ENCODE assay signal across 9 mouse cellular contexts in the genomic region with DNA sequence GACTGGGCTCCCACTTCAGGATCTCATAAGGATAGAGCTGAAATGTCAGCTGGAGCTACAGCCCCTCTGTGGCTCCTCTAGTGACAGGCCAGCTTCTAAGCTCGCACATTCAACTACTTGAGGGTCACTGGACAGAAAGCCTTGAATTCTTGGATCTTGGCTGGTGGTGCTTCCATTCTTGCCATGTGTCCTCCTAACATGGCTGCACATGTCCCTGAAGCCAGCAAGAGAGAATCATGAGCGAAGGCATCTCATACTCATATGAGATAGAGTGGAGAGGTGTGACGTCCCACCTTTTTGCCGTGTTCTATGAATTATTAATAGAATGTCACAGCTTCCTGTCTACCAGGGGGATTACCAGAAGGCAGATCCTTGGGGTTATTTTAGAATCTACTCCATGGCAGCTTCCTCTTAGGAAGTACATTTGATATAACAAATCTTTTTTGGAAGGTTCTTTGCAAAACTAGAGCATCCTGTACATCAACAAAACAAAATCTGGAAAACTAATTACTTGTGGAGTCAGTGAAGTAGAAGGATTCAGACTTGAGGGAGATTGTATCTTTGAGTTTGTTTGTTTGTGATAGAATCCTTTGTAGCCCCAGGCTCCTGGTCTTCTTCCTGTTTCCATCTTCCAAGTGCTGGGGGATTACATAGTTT.
"Had no signal": no experiment of that assay in that cellular context is flagged by ENCODE, and none has a peak within 500 bp of the region (broad histone marks: within the 10 kb centered on the region; RNA-seq: fewer than 3 reads in every experiment).

No protein-coding gene starts in this region.

- DNase-seq: kidney, postnatal 36 days; lung, postnatal 36 days; right cerebral cortex, postnatal 14 days; thymus, postnatal 36 days had no signal

- H3K4me1 ChIP-seq: limb, embryonic 12.5 days; lung, embryonic 15.5 days; midbrain, embryonic 13.5 days had no signal

- ATAC-seq: liver, embryonic 12.5 days; midbrain, embryonic 13.5 days had no signal

- H3K9ac ChIP-seq: limb, embryonic 12.5 days; liver, embryonic 12.5 days; lung, embryonic 15.5 days; midbrain, embryonic 13.5 days had no signal

- H3K27ac ChIP-seq: layer of hippocampus, adult 2 months; limb, embryonic 12.5 days; liver, embryonic 12.5 days; lung, embryonic 15.5 days; midbrain, embryonic 13.5 days had no signal

- H3K9me3 ChIP-seq: limb, embryonic 12.5 days; liver, embryonic 12.5 days; lung, embryonic 15.5 days; midbrain, embryonic 13.5 days had no signal

- H3K4me2 ChIP-seq: limb, embryonic 12.5 days; liver, embryonic 12.5 days; lung, embryonic 15.5 days; midbrain, embryonic 13.5 days had no signal

- H3K4me3 ChIP-seq: layer of hippocampus, adult 2 months; limb, embryonic 12.5 days; liver, embryonic 12.5 days; lung, embryonic 15.5 days; midbrain, embryonic 13.5 days had no signal

- H3K27me3 ChIP-seq: limb, embryonic 12.5 days; liver, embryonic 12.5 days; lung, embryonic 15.5 days; midbrain, embryonic 13.5 days had no signal

- H3K36me3 ChIP-seq: liver, embryonic 12.5 days; lung, embryonic 15.5 days; midbrain, embryonic 13.5 days had no signal
